Mouse (Mus musculus) lung, postnatal 25 days (tissue): ENCODE data around the gene Nfil3.

ENCODE experiments used
- DNase-seq: peaks from one replicate; pipeline ENCODE4 v3.0.0; 2022; ENCODE audit warnings: low spot score

Nfil3 gene

GRCm38 (mm10) chr13:52982703-52983102 lies 1.8 kb upstream of the Nfil3 start:
- peak; percentile 88 for DNase-seq

- peak; percentile 54 for DNase-seq
Observed at GRCm38 (mm10) chr13:52981441-52982281, 788 bp upstream of the Nfil3 start.

GRCm38 (mm10) chr13:52980211-52980950 lies 492 bp downstream of the Nfil3 start:
- peak; percentile 61 for DNase-seq

- peak; percentile 4 for DNase-seq
Observed at GRCm38 (mm10) chr13:52979331-52980051, 1.4 kb downstream of the Nfil3 start.

- no peak for DNase-seq
Observed at GRCm38 (mm10) chr13:52978321-52978981, 2.4 kb downstream of the Nfil3 start.

GRCm38 (mm10) chr13:52977757-52978156 lies 3.1 kb downstream of the Nfil3 start:
- DNase-seq = no peak

GRCm38 (mm10) chr13:52977221-52977609 lies 3.7 kb downstream of the Nfil3 start:
- no peak for DNase-seq

- peak; percentile 75 for DNase-seq
Observed at GRCm38 (mm10) chr13:52976510-52977220, 4.2 kb downstream of the Nfil3 start.

- DNase-seq = peak; percentile 35
Observed at GRCm38 (mm10) chr13:52976130-52976509, 4.8 kb downstream of the Nfil3 start.

GRCm38 (mm10) chr13:52974676-52975075 lies 6.2 kb downstream of the Nfil3 start:
- peak; percentile 40 for DNase-seq

GRCm38 (mm10) chr13:52973427-52973826 lies 7.4 kb downstream of the Nfil3 start:
- DNase-seq = no peak

GRCm38 (mm10) chr13:52972626-52973025 lies 8.2 kb downstream of the Nfil3 start:
- no peak for DNase-seq

- DNase-seq = no peak
Observed at GRCm38 (mm10) chr13:52970876-52971275, 10.0 kb downstream of the Nfil3 start.

- no peak for DNase-seq
Observed at GRCm38 (mm10) chr13:52962922-52963321, 18.0 kb downstream of the Nfil3 start.

GRCm38 (mm10) chr13:52962361-52962760 lies 18.5 kb downstream of the Nfil3 start:
- no peak for DNase-seq

GRCm38 (mm10) chr13:52953779-52954553 lies 26.9 kb downstream of the Nfil3 start:
- no peak for DNase-seq

GRCm38 (mm10) chr13:52949211-52949610 lies 31.7 kb downstream of the Nfil3 start:
- DNase-seq = no peak

GRCm38 (mm10) chr13:52947545-52947944 lies 33.3 kb downstream of the Nfil3 start:
- DNase-seq = no peak

GRCm38 (mm10) chr13:52945769-52946168 lies 35.1 kb downstream of the Nfil3 start:
- DNase-seq = no peak

GRCm38 (mm10) chr13:52944116-52944515 lies 36.8 kb downstream of the Nfil3 start:
- DNase-seq = no peak
